Mouse (Mus musculus) brain, embryonic 14.5 days (tissue): Measurements from ENCODE around the gene Hebp1. TPM values are rescaled to one million over a fixed set of nuclear protein-coding genes. Genes with fewer than 3 reads are reported as not detected.

Source experiments
- DNase-seq: peaks from one replicate; pipeline ENCODE4 v3.0.0-alpha.2; 2011; ENCODE audit warnings: low read depth
- CTCF ChIP-seq: fragments of 200-500 bp; IDR thresholded peaks from 2 replicates; pipeline ENCODE4 v1.5.1; 2012; ENCODE audit warnings: inconsistent platforms, mild to moderate bottlenecking, moderate library complexity, borderline replicate concordance; ENCODE audit not compliant: insufficient read depth, insufficient read length; ENCODE audit errors: extremely low read depth
- POLR2A ChIP-seq: fragments of 200-500 bp; IDR thresholded peaks from 2 replicates; pipeline ENCODE4 v1.6.1; 2012; ENCODE audit warnings: mild to moderate bottlenecking, inconsistent platforms, borderline replicate concordance; ENCODE audit not compliant: poor library complexity, insufficient read depth, insufficient read length, severe bottlenecking; ENCODE audit errors: extremely low read depth
- polyA plus RNA-seq: library from polyadenylated mRNA; depleted of rRNA; stranded (reverse); fragments of >200 nt; gene quantifications from 2 replicates; pipeline ENCODE4 v1.2.3, GENCODE M21; 2012

The Hebp1 gene
- polyA plus RNA-seq, 1 experiment = 7.2 TPM

- DNase-seq = no peak
- no peak for TF ChIP-seq POLR2A
- TF ChIP-seq CTCF = no peak
Measured at GRCm38 (mm10) chr6:135137736-135138135, 60.1 kb downstream of the Hebp1 start.

- DNase-seq = peak; percentile 11
- no peak for TF ChIP-seq POLR2A
- no peak for TF ChIP-seq CTCF
Measured at GRCm38 (mm10) chr6:135136439-135137161, 61.2 kb downstream of the Hebp1 start.

- no peak for DNase-seq
- TF ChIP-seq CTCF (no peak), POLR2A (no peak)
Measured at GRCm38 (mm10) chr6:135135735-135136134, 62.1 kb downstream of the Hebp1 start.

DNA sequence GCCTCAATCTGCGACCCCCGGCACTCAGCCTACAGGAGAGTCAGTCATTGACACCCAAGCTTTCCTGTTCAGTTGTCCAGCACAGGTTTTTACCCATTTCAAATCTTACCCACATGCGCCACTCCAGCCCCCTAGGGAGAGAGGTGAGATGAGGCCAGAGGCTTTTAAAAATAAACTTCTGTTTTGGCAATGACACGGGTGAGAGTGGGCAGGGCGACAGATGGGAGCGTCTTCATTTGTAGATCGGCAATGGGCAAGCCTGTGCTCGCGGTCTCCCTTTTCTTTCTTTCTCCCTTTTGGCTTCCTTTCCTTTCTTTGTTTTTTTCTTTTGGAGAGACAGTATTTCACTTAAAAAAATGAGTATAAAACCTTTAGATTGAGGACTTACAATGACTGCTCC is 64.3 kb downstream of the Hebp1 start:
- TF ChIP-seq POLR2A = no peak
- TF ChIP-seq CTCF = no peak
- no peak for DNase-seq

- DNase-seq = no peak
- TF ChIP-seq POLR2A (no peak), CTCF (no peak)
Measured at GRCm38 (mm10) chr6:135133086-135133485, 64.7 kb downstream of the Hebp1 start.

DNA sequence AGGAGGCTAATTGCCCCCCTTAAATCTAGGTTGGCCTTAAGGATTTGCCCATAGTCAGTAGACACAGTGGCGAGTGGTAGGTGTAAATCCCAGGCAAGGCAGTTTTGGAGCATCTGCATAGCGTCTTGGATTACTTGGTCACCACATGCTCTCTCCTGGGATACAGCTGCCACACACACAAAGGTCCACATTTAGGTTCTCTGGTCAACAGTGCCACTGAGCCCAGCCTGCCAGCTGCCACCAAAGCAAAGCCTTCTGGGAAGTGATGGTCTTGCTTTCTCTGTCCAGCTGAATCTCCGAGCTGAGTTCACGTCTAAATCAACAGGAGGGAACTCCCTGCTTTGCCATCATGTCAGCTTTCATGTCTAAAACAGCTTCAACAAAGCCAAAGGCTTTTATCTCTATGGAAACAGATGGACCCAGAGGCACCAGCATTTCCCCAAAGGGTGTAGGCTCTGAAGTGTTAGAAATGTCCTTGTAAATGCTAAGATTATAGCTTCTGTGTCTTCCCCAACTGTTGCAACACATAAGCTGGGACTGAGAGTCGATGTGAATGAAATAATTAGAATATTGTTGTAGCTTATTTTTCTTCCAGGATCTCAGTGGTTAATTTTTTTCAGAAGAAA is 73.0 kb downstream of the Hebp1 start:
- peak; percentile 18 for DNase-seq
- TF ChIP-seq CTCF (no peak), POLR2A (no peak)

DNA sequence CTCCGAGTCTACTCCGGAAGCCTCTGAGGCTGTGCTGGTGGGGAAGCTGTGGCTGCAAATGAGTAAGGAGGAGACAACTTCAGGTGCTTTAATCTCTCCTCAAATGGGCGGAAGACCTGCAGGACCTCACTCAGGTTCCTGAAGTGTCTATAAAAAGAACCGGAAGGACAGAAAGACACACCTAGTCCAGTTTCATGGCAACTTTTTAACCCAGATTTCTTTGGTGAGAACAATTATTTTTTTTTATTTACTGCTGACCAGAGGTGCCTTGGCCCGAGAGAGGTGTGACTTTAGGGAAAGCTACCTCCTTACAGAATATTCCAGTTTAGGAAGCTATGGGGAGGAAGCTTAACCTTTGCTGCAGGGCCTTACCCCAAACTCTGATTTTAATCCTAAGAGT is 79.6 kb downstream of the Hebp1 start, which contains the start of gene Gprc5d:
Gene Gprc5d (minus strand): TSS at position 101 of the 400 bp plus-strand sequence.
- TF ChIP-seq POLR2A (no peak), CTCF (no peak)
- DNase-seq = no peak

- DNase-seq = no peak
- TF ChIP-seq POLR2A = no peak
- no peak for TF ChIP-seq CTCF
Measured at GRCm38 (mm10) chr6:135116479-135116878, 81.3 kb downstream of the Hebp1 start.

DNA sequence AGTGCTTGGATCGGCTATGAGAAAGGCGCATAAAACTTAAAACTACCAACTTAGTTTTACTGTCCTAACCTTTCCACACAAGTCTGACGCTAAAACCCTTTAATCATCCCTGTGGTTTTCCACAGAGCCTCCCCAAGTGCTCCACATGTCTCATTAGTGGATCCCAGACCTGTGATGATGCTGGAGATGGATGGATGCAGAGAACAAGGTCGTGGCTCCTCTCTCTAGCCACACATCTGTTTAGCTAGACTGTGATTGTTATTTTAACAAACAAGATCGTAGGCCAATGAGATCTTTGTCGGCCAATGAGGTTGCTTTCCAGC is 84.7 kb downstream of the Hebp1 start:
- TF ChIP-seq CTCF (no peak), POLR2A (no peak)
- DNase-seq = no peak

DNA sequence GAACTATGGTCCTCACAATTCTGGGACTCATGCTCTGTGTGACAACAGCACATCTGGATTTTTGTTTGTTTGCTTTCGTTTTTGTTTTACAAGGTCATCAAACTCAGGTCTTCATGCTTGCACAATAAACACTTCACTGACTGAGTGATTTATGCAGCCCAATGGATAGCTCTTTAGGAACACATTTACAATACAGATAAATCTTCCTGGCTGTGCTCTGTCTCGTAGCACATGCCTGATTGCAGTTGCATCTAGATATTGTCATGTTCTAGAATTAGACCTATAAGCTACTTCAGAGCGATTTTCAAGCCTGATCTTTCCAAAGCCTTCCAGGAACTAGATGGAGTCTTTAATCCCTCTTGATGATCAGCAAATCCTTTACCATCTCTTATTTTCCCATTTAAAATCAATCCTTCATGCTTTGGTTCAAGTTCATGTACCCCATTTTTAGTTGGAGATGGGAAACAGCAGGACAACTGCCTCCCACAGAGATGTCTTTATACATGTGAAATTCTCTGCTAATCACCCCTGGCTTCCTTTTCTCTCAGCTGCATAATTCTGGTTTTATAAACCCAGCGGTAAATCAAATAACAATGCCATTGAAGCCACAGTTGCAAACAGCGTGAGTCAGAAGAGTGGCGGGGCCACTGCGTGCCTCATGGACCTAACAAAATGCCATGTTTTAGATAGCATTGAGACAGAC is 85.3 kb downstream of the Hebp1 start:
- TF ChIP-seq CTCF = no peak
- TF ChIP-seq POLR2A = no peak
- peak; percentile 71 for DNase-seq

- DNase-seq = no peak
- TF ChIP-seq POLR2A (no peak), CTCF (no peak)
Measured at GRCm38 (mm10) chr6:135107014-135107413, 90.8 kb downstream of the Hebp1 start.
